Mouse (Mus musculus) kidney, adult 2 months (tissue): ENCODE results near the gene H2-Q2.
"Not testable (repeated sequence)": the region's sequence is repeated elsewhere in the genome, so short reads cannot be mapped to it uniquely, and the experiment has no call there.

Experiments used
- CTCF ChIP-seq: fragments of 200-500 bp; conservative IDR thresholded peaks from 2 replicates; pipeline ENCODE4 v1.5.1; 2011; ENCODE audit warnings: low read depth, mild to moderate bottlenecking, control low read depth, low read length, moderate library complexity, mixed read lengths; ENCODE audit not compliant: insufficient read depth, insufficient read length
- POLR2A ChIP-seq: fragments of 200-500 bp; IDR thresholded peaks from one replicate; pipeline ENCODE4 v1.6.1; 2011; ENCODE audit warnings: low read depth, low read length, control low read depth

- TF ChIP-seq CTCF, POLR2A: not testable (repeated sequence)
Observed at GRCm38 (mm10) chr17:35304921-35305320, 37.1 kb upstream of the H2-Q2 start.
